Comparison of ENCODE assay signal across 9 mouse cellular contexts in the genomic region with DNA sequence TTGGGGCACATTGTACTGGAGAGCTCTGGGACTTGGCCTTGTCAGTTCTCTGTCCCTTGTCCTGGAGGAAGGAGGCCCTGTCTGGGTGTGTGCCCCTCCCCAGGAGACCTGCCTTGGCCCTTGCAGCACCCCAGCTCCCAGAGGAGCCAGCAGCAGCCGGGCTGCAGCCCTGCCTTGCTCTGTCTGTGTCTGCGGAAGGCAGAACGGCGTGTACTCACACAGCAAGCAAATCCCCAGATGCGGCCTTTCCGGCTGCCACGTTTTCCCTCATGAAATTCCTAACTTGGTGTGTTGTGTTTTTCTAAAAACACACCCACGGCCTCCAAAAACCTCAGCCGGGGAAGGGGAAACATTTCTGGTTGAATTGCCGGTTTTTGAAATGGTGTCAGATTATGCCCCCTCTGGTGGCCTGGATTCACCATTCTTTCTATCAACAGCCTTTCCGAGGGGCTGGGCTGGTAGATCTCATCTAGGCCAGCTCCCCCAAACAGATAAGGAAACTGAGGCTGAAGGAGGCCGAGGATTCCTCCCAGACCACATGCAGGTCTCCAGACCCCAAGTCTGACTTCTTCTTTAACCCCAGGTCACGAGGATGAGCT. TPM values are rescaled to one million over a fixed set of nuclear protein-coding genes. Genes with fewer than 3 reads are reported as not detected.
DNase-seq lines count a peak whose midpoint lies in the region; ATAC-seq and TF ChIP-seq lines count a peak whose summit lies in the region.
"Had no signal": no experiment of that assay in that cellular context is flagged by ENCODE, and none has a peak within 500 bp of the region (broad histone marks: within the 10 kb centered on the region; RNA-seq: fewer than 3 reads in every experiment).

No protein-coding gene starts in this region.

- H3K4me2 ChIP-seq in hindbrain, embryonic 14.5 days (replicated peaks): no peak overlapping the region

- no peaks in the 10 kb centered on the region for H3K9me3 ChIP-seq in hindbrain, embryonic 10.5 days
- no peaks in the 10 kb centered on the region for H3K9me3 ChIP-seq in hindbrain, embryonic 14.5 days (ENCODE audit: control insufficient read depth, low read length)

- H3K27me3 ChIP-seq in hindbrain, embryonic 10.5 days (ENCODE audit: insufficient read depth, poor library complexity, severe bottlenecking): no peaks in the 10 kb centered on the region
- H3K27me3 ChIP-seq in hindbrain, embryonic 14.5 days (ENCODE audit: control insufficient read depth, insufficient read depth, low read length): no peaks in the 10 kb centered on the region
- no peaks in the 10 kb centered on the region for H3K27me3 ChIP-seq in cerebellum, adult 2 months (ENCODE audit: control insufficient read depth, insufficient read depth, low read length)

- 0 out of 2 replicates have a peak overlapping the region, but pooled peaks have one; percentile 40 for H3K27ac ChIP-seq in hindbrain, embryonic 10.5 days
- H3K27ac ChIP-seq in hindbrain, embryonic 14.5 days: no peak overlapping the region
- H3K27ac ChIP-seq in cerebellum, adult 2 months (ENCODE audit: insufficient read depth, low read length): no peak overlapping the region

- H3K36me3 ChIP-seq in hindbrain, embryonic 10.5 days: no peaks in the 10 kb centered on the region
- no peaks in the 10 kb centered on the region for H3K36me3 ChIP-seq in hindbrain, embryonic 14.5 days (replicated peaks; ENCODE audit: control insufficient read depth, insufficient read depth)

- TF ChIP-seq POLR2A in cerebellum, adult 2 months (IDR thresholded peaks at IDR 0.05; ENCODE audit: borderline replicate concordance, insufficient read depth, low read length): no peak

- no peak for DNase-seq in hindbrain, embryonic 10.5 days (ENCODE audit: low spot score)
- no peak for DNase-seq in hindbrain, embryonic 14.5 days (ENCODE audit: low spot score)
- DNase-seq in adrenal gland, postnatal 14 days: peak; percentile 76
- DNase-seq in gastrocnemius, postnatal 25 days: peak; percentile 88
- DNase-seq in layer of hippocampus, adult 18-20 months (ENCODE audit: low spot score in 2 of 2): peak; percentile 9 to 58
- DNase-seq in cerebellum, postnatal 4 days (ENCODE audit: low spot score in 2 of 2): no peak
- no peak for DNase-seq in cerebellum, postnatal 10 days
- no peak for DNase-seq in cerebellum, adult 2 months
- DNase-seq: thymus, postnatal 36 days had no signal

- H3K4me3 ChIP-seq in hindbrain, embryonic 10.5 days: no peak overlapping the region
- no peak overlapping the region for H3K4me3 ChIP-seq in hindbrain, embryonic 14.5 days (replicated peaks; ENCODE audit: low read length)
- no peak overlapping the region for H3K4me3 ChIP-seq in cerebellum, adult 2 months (replicated peaks; ENCODE audit: insufficient read depth, low read depth, low read length)

- WGBS in hindbrain, embryonic 10.5 days: 70% methylated on average over 13 of the region's 13 CpGs
- 74% methylated on average over 13 of the region's 13 CpGs for WGBS in hindbrain, embryonic 14.5 days
- 80% methylated on average over 13 of the region's 13 CpGs for WGBS in cerebellum, adult 2 months

- no peak for TF ChIP-seq CTCF in cerebellum, adult 2 months (IDR thresholded peaks at IDR 0.05; ENCODE audit: borderline replicate concordance, insufficient read depth, low read depth, low read length)

- H3K4me1 ChIP-seq in hindbrain, embryonic 10.5 days (replicated peaks): peaks cover 20% of the 10 kb centered on the region
- H3K4me1 ChIP-seq in hindbrain, embryonic 14.5 days (replicated peaks; ENCODE audit: control insufficient read depth, insufficient read depth, low read length): no peaks in the 10 kb centered on the region
- H3K4me1 ChIP-seq in cerebellum, adult 2 months (ENCODE audit: control insufficient read depth, insufficient read depth, low read length): no peaks in the 10 kb centered on the region

- no peak overlapping the region for H3K9ac ChIP-seq in hindbrain, embryonic 14.5 days

- no peak for ATAC-seq in hindbrain, embryonic 14.5 days (ENCODE audit: low FRiP score)

RNA-seq across cellular contexts. Expression of gene Eya2, which starts 19.0 kb away (rescaled TPM):
- 28.1 and 32.8 TPM in 2 replicates for polyA plus RNA-seq in hindbrain, embryonic 10.5 days (2016; fragmentation: Nextera tagmentation; extraction: Ambion mirVana)
- polyA plus RNA-seq in hindbrain, embryonic 14.5 days (2014; fragmentation: Nextera tagmentation; extraction: Ambion mirVana): 7.9 and 10.0 TPM in 2 replicates
- 3.2 and 5.3 TPM in 2 replicates for total RNA-seq in adrenal gland, postnatal 14 days (2021)
- total RNA-seq in gastrocnemius, postnatal 25 days (2021): 1 to 10 TPM; 1.3 to 3.8 TPM
- 1 to 10 TPM; 1.8 to 2.8 TPM for total RNA-seq in layer of hippocampus, adult 18-20 months (2021)
- 9.9 and 10.9 TPM in 2 replicates for polyA plus RNA-seq in cerebellum, adult 2 months (2012; rRNA removed)

Comparison
In these comparisons a context has a peak if more than half of its experiments do, and no peak if none do; other contexts are left out.
1. DNase-seq: peak in adrenal gland, postnatal 14 days (single experiment), gastrocnemius, postnatal 25 days (single experiment) and layer of hippocampus, adult 18-20 months (2 of 2); none in hindbrain, embryonic 10.5 days (single experiment), hindbrain, embryonic 14.5 days (single experiment), cerebellum, postnatal 4 days (0 of 2), cerebellum, postnatal 10 days (0 of 2) and cerebellum, adult 2 months (0 of 2).